In the genomic region with DNA sequence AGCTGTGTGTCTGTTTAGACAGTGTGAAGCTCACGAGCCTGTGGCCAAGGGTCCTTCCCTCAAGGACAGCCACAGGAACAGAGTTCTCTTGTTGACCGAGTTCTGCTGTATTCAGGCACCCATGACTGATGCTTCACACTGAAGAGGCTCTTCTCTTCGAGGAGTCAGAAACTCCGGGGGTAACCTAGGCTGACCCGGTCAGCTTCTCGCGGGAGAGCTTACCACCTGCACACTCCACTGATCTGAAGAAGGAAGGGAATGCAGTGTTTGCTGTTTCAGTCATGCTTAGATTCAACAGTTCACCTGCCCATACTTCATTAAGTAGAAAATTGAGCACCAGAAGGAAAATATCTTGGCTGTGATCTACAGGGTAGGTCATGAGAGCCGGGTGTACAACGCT, we compare ENCODE assay signal across 16 mouse cellular contexts.
"Had no signal": no experiment of that assay in that cellular context is flagged by ENCODE, and none has a peak within 500 bp of the region (broad histone marks: within the 10 kb centered on the region; RNA-seq: fewer than 3 reads in every experiment).

No protein-coding gene starts in this region.

- DNase-seq: kidney, adult 8-10 months; liver, embryonic 13.5 days; liver, postnatal 0 days; lung, postnatal 10 days; right cerebral cortex, postnatal 14 days; thymus, adult 18-20 months; thymus, postnatal 14 days had no signal

- H3K4me3 ChIP-seq: left cerebral cortex, adult 2 months; limb, embryonic 15.5 days; liver, embryonic 13.5 days; megakaryocyte, embryonic 14.5 days; midbrain, embryonic 12.5 days; stomach, embryonic 15.5 days had no signal

- H3K36me3 ChIP-seq: limb, embryonic 15.5 days; liver, embryonic 13.5 days; midbrain, embryonic 12.5 days; stomach, embryonic 15.5 days had no signal

- H3K4me1 ChIP-seq: limb, embryonic 15.5 days; midbrain, embryonic 12.5 days; stomach, embryonic 15.5 days had no signal

- H3K9me3 ChIP-seq: limb, embryonic 15.5 days; liver, embryonic 13.5 days; midbrain, embryonic 12.5 days; stomach, embryonic 15.5 days had no signal

- H3K27ac ChIP-seq: left cerebral cortex, adult 2 months; limb, embryonic 15.5 days; liver, embryonic 13.5 days; macrophage; midbrain, embryonic 12.5 days; stomach, embryonic 15.5 days had no signal

- H3K4me2 ChIP-seq: limb, embryonic 15.5 days; liver, embryonic 13.5 days; midbrain, embryonic 12.5 days; stomach, embryonic 15.5 days had no signal

- H3K9ac ChIP-seq: limb, embryonic 15.5 days; liver, embryonic 13.5 days; liver, postnatal 0 days; midbrain, embryonic 12.5 days; stomach, embryonic 15.5 days had no signal

- ATAC-seq: hindbrain, embryonic 16.5 days; inflammation-experienced regulatory T-cells, adult 6 months; liver, postnatal 0 days; midbrain, embryonic 16.5 days had no signal

- H3K27me3 ChIP-seq: limb, embryonic 15.5 days; liver, embryonic 13.5 days; midbrain, embryonic 12.5 days; stomach, embryonic 15.5 days had no signal
